Mouse (Mus musculus): ENCODE measurements around the gene Mup17.
"Not testable (repeated sequence)": the region's sequence is repeated elsewhere in the genome, so short reads cannot be mapped to it uniquely, and the experiment has no call there.

Mup17 gene

GRCm38 (mm10) chr4:61595771-61596170 is at the start of gene Mup17:
Mup17 (minus strand) TSS chr4:61595871.
- not testable (repeated sequence) for DNase-seq (ENCODE audit: low spot score in 2 of 2)

GRCm38 (mm10) chr4:61571561-61571960 is 24.1 kb downstream of the Mup17 start:
- not testable (repeated sequence) for DNase-seq (ENCODE audit: low spot score in 2 of 2)

GRCm38 (mm10) chr4:61555887-61556286 is 39.8 kb downstream of the Mup17 start:
- not testable (repeated sequence) for DNase-seq (ENCODE audit: low spot score in 2 of 2)

Data from thymus, postnatal 10 days (tissue).